Mouse (Mus musculus): Measurements from ENCODE around the gene Lactbl1.

The Lactbl1 gene

GRCm38 (mm10) chr4:136636983-136637562, 14.7 kb downstream of the Lactbl1 start:
- peak in 1 of 2 experiments; percentile 16 for DNase-seq (ENCODE audit: low spot score in 2 of 2)

- DNase-seq (ENCODE audit: low spot score in 2 of 2), result peak; percentile 54 to 57
Measured at GRCm38 (mm10) chr4:136637563-136638229, 15.3 kb downstream of the Lactbl1 start.

- no peak for DNase-seq (ENCODE audit: low spot score in 2 of 2)
Measured at GRCm38 (mm10) chr4:136638230-136638750, 15.9 kb downstream of the Lactbl1 start.

- no peak for DNase-seq (ENCODE audit: low spot score in 2 of 2)
Measured at GRCm38 (mm10) chr4:136638890-136639289, 16.5 kb downstream of the Lactbl1 start.

- peak; percentile 87 to 88 for DNase-seq (ENCODE audit: low spot score in 2 of 2)
Measured at GRCm38 (mm10) chr4:136648922-136649479, 26.6 kb downstream of the Lactbl1 start.

- DNase-seq (ENCODE audit: low spot score in 2 of 2), result no peak
Measured at GRCm38 (mm10) chr4:136649480-136650196, 27.2 kb downstream of the Lactbl1 start.

- no peak for DNase-seq (ENCODE audit: low spot score in 2 of 2)
Measured at GRCm38 (mm10) chr4:136650261-136650660, 27.8 kb downstream of the Lactbl1 start.

- DNase-seq (ENCODE audit: low spot score in 2 of 2), result no peak
Measured at GRCm38 (mm10) chr4:136651357-136651811, 29.0 kb downstream of the Lactbl1 start.

- DNase-seq (ENCODE audit: low spot score in 2 of 2), result no peak
Measured at GRCm38 (mm10) chr4:136651882-136652527, 29.6 kb downstream of the Lactbl1 start.

GRCm38 (mm10) chr4:136652528-136652910, 30.1 kb downstream of the Lactbl1 start:
- DNase-seq (ENCODE audit: low spot score in 2 of 2), result no peak

GRCm38 (mm10) chr4:136653019-136653418, 30.6 kb downstream of the Lactbl1 start:
- no peak for DNase-seq (ENCODE audit: low spot score in 2 of 2)

- no peak for DNase-seq (ENCODE audit: low spot score in 2 of 2)
Measured at GRCm38 (mm10) chr4:136653692-136654234, 31.3 kb downstream of the Lactbl1 start.

- no peak for DNase-seq (ENCODE audit: low spot score in 2 of 2)
Measured at GRCm38 (mm10) chr4:136657914-136658313, 35.5 kb downstream of the Lactbl1 start.

GRCm38 (mm10) chr4:136665068-136665467, 42.6 kb downstream of the Lactbl1 start:
- peak in 1 of 2 experiments; percentile 25 for DNase-seq (ENCODE audit: low spot score in 2 of 2)

- no peak for DNase-seq (ENCODE audit: low spot score in 2 of 2)
Measured at GRCm38 (mm10) chr4:136666002-136666401, 43.6 kb downstream of the Lactbl1 start.

- no peak for DNase-seq (ENCODE audit: low spot score in 2 of 2)
Measured at GRCm38 (mm10) chr4:136667757-136668156, 45.3 kb downstream of the Lactbl1 start.

GRCm38 (mm10) chr4:136672335-136673090, 50.1 kb downstream of the Lactbl1 start:
- DNase-seq (ENCODE audit: low spot score in 2 of 2), result no peak

GRCm38 (mm10) chr4:136675439-136675838, 53.0 kb downstream of the Lactbl1 start:
- no peak for DNase-seq (ENCODE audit: low spot score in 2 of 2)

GRCm38 (mm10) chr4:136678480-136678879, 56.1 kb downstream of the Lactbl1 start:
- peak; percentile 93 to 94 for DNase-seq (ENCODE audit: low spot score in 2 of 2)

- DNase-seq (ENCODE audit: low spot score in 2 of 2), result no peak
Measured at GRCm38 (mm10) chr4:136679221-136679620, 56.8 kb downstream of the Lactbl1 start.

- DNase-seq (ENCODE audit: low spot score in 2 of 2), result no peak
Measured at GRCm38 (mm10) chr4:136680641-136681040, 58.2 kb downstream of the Lactbl1 start.
